Mouse (Mus musculus) C2C12 (cell line): ENCODE results near the gene Ado.

Experiments used
- CTCF ChIP-seq: IDR thresholded peaks from one replicate; pipeline ENCODE4 v1.5.1; 2011; ENCODE audit not compliant: control insufficient read depth, insufficient read depth, insufficient read length
- MYOG ChIP-seq: IDR thresholded peaks from one replicate; pipeline ENCODE4 v1.6.1; 2011; ENCODE audit not compliant: control insufficient read depth, insufficient read length; ENCODE audit errors: extremely low read depth

DNA sequence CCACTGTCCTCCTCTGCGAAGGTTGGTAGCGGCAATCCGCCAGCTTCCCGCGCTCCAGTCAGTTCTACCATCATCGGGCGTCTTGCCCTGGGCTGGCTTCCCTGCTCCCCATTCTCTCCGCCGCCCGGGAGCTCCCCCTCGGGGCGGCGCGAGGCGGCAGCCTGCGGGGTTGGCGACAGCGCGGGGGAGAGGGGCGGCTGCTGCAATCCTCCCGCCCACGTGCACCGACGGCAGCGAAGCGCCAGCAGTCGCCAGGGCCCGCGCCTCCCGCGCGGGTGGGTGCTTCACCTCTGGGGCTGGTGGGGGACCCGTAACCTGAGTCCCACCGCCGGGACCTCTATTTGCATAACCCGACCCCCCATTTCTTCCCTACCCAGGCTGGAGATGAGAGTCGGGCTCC is 13.5 kb downstream of the Ado start, which contains the start of gene Egr2:
- TF ChIP-seq CTCF (no peak), MYOG (no peak)
